ENCODE assay signal across 9 mouse cellular contexts in the genomic region with DNA sequence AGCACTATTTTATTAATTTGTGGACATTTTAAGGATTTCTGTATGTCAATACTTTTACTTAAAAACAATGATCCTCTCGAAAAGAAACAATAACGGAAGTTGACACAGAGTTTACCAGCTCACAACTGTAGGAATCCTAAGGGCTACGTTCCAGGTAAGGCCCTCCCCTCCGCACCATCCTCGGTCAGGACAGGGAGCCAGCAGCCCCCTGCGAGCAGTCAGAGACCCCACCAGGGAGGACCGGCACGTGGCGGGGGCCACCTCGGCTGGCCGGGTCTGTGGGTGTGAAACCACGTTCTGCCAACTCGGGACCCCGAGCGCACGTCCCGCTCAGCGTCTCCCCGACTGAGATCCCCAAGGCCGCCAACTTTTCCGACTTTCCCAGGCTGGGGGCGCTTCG. TPM values are rescaled to one million over a fixed set of nuclear protein-coding genes. Genes with fewer than 3 reads are reported as not detected.
DNase-seq lines count a peak whose midpoint lies in the region; ATAC-seq and TF ChIP-seq lines count a peak whose summit lies in the region.
"Had no signal": no experiment of that assay in that cellular context is flagged by ENCODE, and none has a peak within 500 bp of the region (broad histone marks: within the 10 kb centered on the region; RNA-seq: fewer than 3 reads in every experiment).

No protein-coding gene starts in this region.

- whole genome bisulfite sequencing in forebrain, embryonic 11.5 days, result under 1% methylated on average over 13 of the region's 23 CpGs
- WGBS in hindbrain, embryonic 15.5 days, result under 1% methylated on average over 21 of the region's 23 CpGs
- WGBS in liver, embryonic 14.5 days (ENCODE audit: insufficient replicate concordance), result 2% methylated on average over 17 of the region's 23 CpGs
- under 1% methylated on average over 19 of the region's 23 CpGs for WGBS in neural tube, embryonic 15.5 days

- H3K27ac ChIP-seq in forebrain, embryonic 11.5 days (ENCODE audit: low read depth, low read length), result no peak overlapping the region
- H3K27ac ChIP-seq in hindbrain, embryonic 15.5 days (replicated peaks), result no peak overlapping the region
- peak overlapping the region; percentile 71 for H3K27ac ChIP-seq in liver, embryonic 14.5 days
- H3K27ac ChIP-seq in neural tube, embryonic 15.5 days (replicated peaks), result no peak overlapping the region

- H3K4me3 ChIP-seq in forebrain, embryonic 11.5 days (ENCODE audit: low read depth, low read length), result peak overlapping the region; percentile 64
- peak overlapping the region; percentile 74 for H3K4me3 ChIP-seq in hindbrain, embryonic 15.5 days
- peak overlapping the region; percentile 71 to 80 for H3K4me3 ChIP-seq in liver, embryonic 14.5 days (ENCODE audit: insufficient read depth in 1 of 2, low read depth in 2 of 2, low read length in 2 of 2)
- peak overlapping the region; percentile 68 for H3K4me3 ChIP-seq in neural tube, embryonic 15.5 days (replicated peaks)

- no peaks in the 10 kb centered on the region for H3K27me3 ChIP-seq in forebrain, embryonic 11.5 days (ENCODE audit: control insufficient read depth, insufficient read depth, low read length)
- no peaks in the 10 kb centered on the region for H3K27me3 ChIP-seq in hindbrain, embryonic 15.5 days
- no peaks in the 10 kb centered on the region for H3K27me3 ChIP-seq in liver, embryonic 14.5 days (ENCODE audit: control insufficient read depth, insufficient read depth, low read length)
- H3K27me3 ChIP-seq in neural tube, embryonic 15.5 days (replicated peaks), result no peaks in the 10 kb centered on the region

- peak overlapping the region; percentile 95 for H3K4me2 ChIP-seq in forebrain, embryonic 11.5 days (ENCODE audit: low read depth, low read length, severe bottlenecking)
- peak overlapping the region; percentile 99 for H3K4me2 ChIP-seq in hindbrain, embryonic 15.5 days
- peak overlapping the region; percentile 80 for H3K4me2 ChIP-seq in liver, embryonic 14.5 days (ENCODE audit: low read depth)
- peak overlapping the region; percentile 77 for H3K4me2 ChIP-seq in neural tube, embryonic 15.5 days

- TF ChIP-seq EP300 in liver, embryonic 14.5 days (IDR thresholded peaks at IDR 0.05; ENCODE audit: low read depth), result no peak

- H3K9me3 ChIP-seq in forebrain, embryonic 11.5 days (ENCODE audit: control insufficient read depth, low read length), result no peaks in the 10 kb centered on the region
- H3K9me3 ChIP-seq in hindbrain, embryonic 15.5 days, result no peaks in the 10 kb centered on the region
- H3K9me3 ChIP-seq in liver, embryonic 14.5 days (ENCODE audit: control insufficient read depth, low read length), result no peaks in the 10 kb centered on the region
- no peaks in the 10 kb centered on the region for H3K9me3 ChIP-seq in neural tube, embryonic 15.5 days (replicated peaks)

- peak; percentile 19 for ATAC-seq in forebrain, embryonic 11.5 days (replicated peaks; ENCODE audit: low FRiP score)
- ATAC-seq in hindbrain, embryonic 15.5 days (ENCODE audit: low FRiP score, low read depth), result 0 out of 2 replicates have a peak, but pooled peaks have one; percentile 2
- peak; percentile 25 for ATAC-seq in liver, embryonic 14.5 days (ENCODE audit: insufficient read depth)
- peak; percentile 9 for ATAC-seq in neural tube, embryonic 15.5 days (ENCODE audit: low FRiP score)

- H3K36me3 ChIP-seq in forebrain, embryonic 11.5 days (ENCODE audit: control insufficient read depth, insufficient read depth, low read length), result no peaks in the 10 kb centered on the region
- peaks cover 3% of the 10 kb centered on the region; the same call in 1 of the 2 replicates for H3K36me3 ChIP-seq in hindbrain, embryonic 15.5 days
- H3K36me3 ChIP-seq in liver, embryonic 14.5 days (replicated peaks; ENCODE audit: control insufficient read depth, insufficient read depth, low read depth), result peaks cover 23% of the 10 kb centered on the region
- 0 out of 2 replicates have a peak, but pooled peaks cover 3% of the 10 kb centered on the region for H3K36me3 ChIP-seq in neural tube, embryonic 15.5 days

- peak overlapping the region; percentile 65 for H3K9ac ChIP-seq in forebrain, embryonic 11.5 days (ENCODE audit: low read length)
- H3K9ac ChIP-seq in hindbrain, embryonic 15.5 days, result peak overlapping the region; percentile 72
- H3K9ac ChIP-seq in liver, embryonic 14.5 days (replicated peaks), result peak overlapping the region; percentile 98
- peak overlapping the region; percentile 55 for H3K9ac ChIP-seq in neural tube, embryonic 15.5 days (replicated peaks)

- no peak for TF ChIP-seq CTCF in liver, embryonic 14.5 days (IDR thresholded peaks at IDR 0.05; ENCODE audit: low read depth)

- peak; percentile 95 for DNase-seq in heart, adult 11 months
- DNase-seq in heart, adult 8-10 months (ENCODE audit: low spot score), result no peak
- DNase-seq in adrenal gland, postnatal 25 days, result peak; percentile 17
- DNase-seq in forebrain, embryonic 11.5 days (ENCODE audit: low spot score), result peak; percentile 71
- no peak for DNase-seq in liver, embryonic 14.5 days (ENCODE audit: low read depth in 3 of 3, low spot score in 3 of 3)
- no peak for DNase-seq in frontal cortex, postnatal 25 days (ENCODE audit: low spot score in 2 of 2)

- peaks cover 2% of the 10 kb centered on the region; the same call in 1 of the 2 replicates for H3K4me1 ChIP-seq in forebrain, embryonic 11.5 days (replicated peaks; ENCODE audit: control insufficient read depth, insufficient read depth, low read length)
- peaks cover 12% of the 10 kb centered on the region for H3K4me1 ChIP-seq in hindbrain, embryonic 15.5 days (replicated peaks)
- H3K4me1 ChIP-seq in liver, embryonic 14.5 days (replicated peaks; ENCODE audit: control insufficient read depth in 2 of 2, insufficient read depth in 2 of 2, low read length in 1 of 2), result peaks cover 10 to 11% of the 10 kb centered on the region in 2 experiments
- H3K4me1 ChIP-seq in neural tube, embryonic 15.5 days, result peaks cover 15% of the 10 kb centered on the region

RNA-seq across cellular contexts. Expression of gene Phf10, which starts 0.6 kb away (rescaled TPM):
- 10 to 100 TPM; 45.6 to 49.7 (median 47.5) TPM for total RNA-seq in heart, adult 8-10 months (2022)
- total RNA-seq in adrenal gland, postnatal 25 days (2021), result 70.1 and 76.4 TPM in 2 replicates
- 33.2 and 36.2 TPM in 2 replicates for polyA plus RNA-seq in forebrain, embryonic 11.5 days (2014; fragmentation: Nextera tagmentation; extraction: Ambion mirVana)
- 14.2 and 16.5 TPM in 2 replicates for polyA plus RNA-seq in hindbrain, embryonic 15.5 days (2015; fragmentation: Nextera tagmentation; extraction: Ambion mirVana)
- 52.2 and 82.6 TPM in 2 replicates for polyA plus RNA-seq in liver, embryonic 14.5 days (2012; rRNA removed)
- polyA plus RNA-seq in liver, embryonic 14.5 days (2014; fragmentation: Nextera tagmentation; extraction: Ambion mirVana), result 111 and 116 TPM in 2 replicates
- 13.9 and 19.6 TPM in 2 replicates for polyA plus RNA-seq in neural tube, embryonic 15.5 days (2015; fragmentation: Nextera tagmentation; extraction: Ambion mirVana)

RNA-seq across cellular contexts. Expression of gene 1600012H06Rik, which starts 17.5 kb away (rescaled TPM):
- 10 to 100 TPM; 10.5 to 11.9 (median 11.0) TPM for total RNA-seq in heart, adult 8-10 months (2022)
- 36.5 and 55.1 TPM in 2 replicates for total RNA-seq in adrenal gland, postnatal 25 days (2021)
- polyA plus RNA-seq in forebrain, embryonic 11.5 days (2014; fragmentation: Nextera tagmentation; extraction: Ambion mirVana), result 29.5 and 32.4 TPM in 2 replicates
- polyA plus RNA-seq in hindbrain, embryonic 15.5 days (2015; fragmentation: Nextera tagmentation; extraction: Ambion mirVana), result 25.7 and 27.3 TPM in 2 replicates
- 4.2 and 6.4 TPM in 2 replicates for polyA plus RNA-seq in liver, embryonic 14.5 days (2012; rRNA removed)
- polyA plus RNA-seq in liver, embryonic 14.5 days (2014; fragmentation: Nextera tagmentation; extraction: Ambion mirVana), result 11.2 and 11.6 TPM in 2 replicates
- 26.8 TPM in 2 replicates for polyA plus RNA-seq in neural tube, embryonic 15.5 days (2015; fragmentation: Nextera tagmentation; extraction: Ambion mirVana)

RNA-seq across cellular contexts. Expression of gene Wdr27, which starts 17.6 kb away (rescaled TPM):
- total RNA-seq in heart, adult 8-10 months (2022), result 1 to 10 TPM in 2 of 4 experiments, under 1 TPM in 2; 0.54 to 1.5 (median 1.0) TPM
- 8.3 and 8.4 TPM in 2 replicates for total RNA-seq in adrenal gland, postnatal 25 days (2021)
- polyA plus RNA-seq in forebrain, embryonic 11.5 days (2014; fragmentation: Nextera tagmentation; extraction: Ambion mirVana), result 4.3 and 6.1 TPM in 2 replicates
- polyA plus RNA-seq in hindbrain, embryonic 15.5 days (2015; fragmentation: Nextera tagmentation; extraction: Ambion mirVana), result 9.9 and 10.5 TPM in 2 replicates
- polyA plus RNA-seq in liver, embryonic 14.5 days (2012; rRNA removed), result 0.51 and 0.86 TPM in 2 replicates
- polyA plus RNA-seq in liver, embryonic 14.5 days (2014; fragmentation: Nextera tagmentation; extraction: Ambion mirVana), result 0.79 and 1.2 TPM in 2 replicates
- polyA plus RNA-seq in neural tube, embryonic 15.5 days (2015; fragmentation: Nextera tagmentation; extraction: Ambion mirVana), result 8.9 and 9.2 TPM in 2 replicates

RNA-seq across cellular contexts. Expression of gene 9030025P20Rik, which starts 17.7 kb away (rescaled TPM):
- total RNA-seq in heart, adult 8-10 months (2022), result 1 to 10 TPM; 1.7 to 2.8 (median 2.5) TPM
- 8.7 and 9.6 TPM in 2 replicates for total RNA-seq in adrenal gland, postnatal 25 days (2021)
- polyA plus RNA-seq in forebrain, embryonic 11.5 days (2014; fragmentation: Nextera tagmentation; extraction: Ambion mirVana), result 11.5 and 13.1 TPM in 2 replicates
- polyA plus RNA-seq in hindbrain, embryonic 15.5 days (2015; fragmentation: Nextera tagmentation; extraction: Ambion mirVana), result 8.3 and 8.7 TPM in 2 replicates
- polyA plus RNA-seq in liver, embryonic 14.5 days (2012; rRNA removed), result 3.8 and 5.3 TPM in 2 replicates
- 3.4 and 4.0 TPM in 2 replicates for polyA plus RNA-seq in liver, embryonic 14.5 days (2014; fragmentation: Nextera tagmentation; extraction: Ambion mirVana)
- 6.5 and 8.7 TPM in 2 replicates for polyA plus RNA-seq in neural tube, embryonic 15.5 days (2015; fragmentation: Nextera tagmentation; extraction: Ambion mirVana)

RNA-seq across cellular contexts. Expression of gene Gm3417, which starts 18.1 kb away (rescaled TPM):
- total RNA-seq in heart, adult 8-10 months (2022), result under 1 TPM in 1 of 4 experiments, not detected in 3; 0.75 TPM
- total RNA-seq in adrenal gland, postnatal 25 days (2021), result not detected in 2 replicates
- polyA plus RNA-seq in forebrain, embryonic 11.5 days (2014; fragmentation: Nextera tagmentation; extraction: Ambion mirVana), result 1.9 and 2.2 TPM in 2 replicates
- 0.29 and 0.59 TPM in 2 replicates for polyA plus RNA-seq in hindbrain, embryonic 15.5 days (2015; fragmentation: Nextera tagmentation; extraction: Ambion mirVana)
- 0.61 TPM in 1 of 2 replicates, not detected in the other for polyA plus RNA-seq in liver, embryonic 14.5 days (2012; rRNA removed)
- 0.57 and 0.98 TPM in 2 replicates for polyA plus RNA-seq in liver, embryonic 14.5 days (2014; fragmentation: Nextera tagmentation; extraction: Ambion mirVana)
- polyA plus RNA-seq in neural tube, embryonic 15.5 days (2015; fragmentation: Nextera tagmentation; extraction: Ambion mirVana), result not detected in 2 replicates
- total RNA-seq: left cerebral cortex, postnatal 36 days had no signal

Comparison
In these comparisons a context has a peak if more than half of its experiments do, and no peak if none do; other contexts are left out.
1. DNase-seq: peak in heart, adult 11 months (single experiment), adrenal gland, postnatal 25 days (single experiment) and forebrain, embryonic 11.5 days (single experiment); none in heart, adult 8-10 months (single experiment), liver, embryonic 14.5 days (0 of 3) and frontal cortex, postnatal 25 days (0 of 2).
2. Peak in every context shown above with its lines, with median percentiles within 50 percentile points of each other: ATAC-seq, H3K4me2 ChIP-seq, H3K4me3 ChIP-seq and H3K9ac ChIP-seq.